Mouse (Mus musculus) embryonic stem cell, embryonic (primary cell): ENCODE data around the gene Rab25.

Experiments
- CTCF ChIA-PET, 4 experiments: fragments of 300-600 bp in 2 of 4; fragments of 350-600 bp in 2 of 4; sonication (Branson Sonifier 250); formaldehyde crosslinking; loops; one replicate each; lab custom pipeline; 2022; ENCODE audit warnings: inconsistent platforms in 2 of 4; lab: Charles Lee
- POLR2A ChIA-PET, 4 experiments: fragments of 300-600 bp in 2 of 4; fragments of 350-600 bp in 2 of 4; sonication (Branson Sonifier 250); formaldehyde crosslinking; loops; one replicate each; lab custom pipeline; 2022; ENCODE audit warnings: antibody characterized with exemption in 4 of 4, inconsistent platforms in 1 of 4; lab: Charles Lee

Rab25 gene

DNA sequence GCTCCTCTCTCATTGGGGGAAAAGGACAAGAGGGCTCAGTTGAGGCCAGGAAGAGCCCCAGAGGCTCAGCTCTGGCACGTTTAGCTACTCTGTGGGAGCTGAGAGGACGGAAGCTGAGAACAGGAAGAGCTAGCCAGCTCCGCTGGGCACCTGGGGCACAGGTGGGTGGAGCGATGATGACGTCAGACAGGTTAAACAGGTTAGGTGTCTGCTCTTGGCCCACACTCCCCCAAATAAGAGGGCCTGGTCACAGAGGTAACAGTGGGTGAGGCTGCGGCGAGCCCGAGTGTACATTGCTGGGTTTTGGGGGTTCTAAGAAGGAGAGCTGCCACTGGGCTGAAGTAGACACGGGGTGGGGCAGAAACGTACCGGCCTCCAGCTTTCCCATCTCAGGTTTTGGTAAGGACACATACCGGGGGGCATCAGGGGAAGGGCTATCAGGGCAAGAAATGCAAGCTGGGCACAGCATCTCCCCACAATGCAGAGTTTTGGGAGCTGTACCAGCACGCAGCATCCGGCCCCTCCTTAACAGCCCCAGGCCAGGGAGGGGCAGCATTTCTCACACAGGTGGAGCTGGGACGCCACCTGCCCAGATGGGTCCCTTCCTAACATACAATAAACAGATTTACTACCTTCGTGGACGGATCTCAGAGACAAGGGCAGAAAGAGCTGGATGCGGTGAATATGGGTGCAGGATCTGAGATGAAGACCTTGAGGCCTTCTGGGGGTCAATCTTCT is at the start of gene Rab25:
TSS of gene Rab25 (minus strand) at position 121 of the 738 bp plus-strand sequence.
- ChIA-PET POLR2A (interaction anchor here (0.6 to 69.6 kb wide), 32 partner anchors 6 to 337 kb away, joined by 3 to 2954 read pairs (median 5); partner anchors contain the start of genes Ssr2 (in 3 of the 4), Khdc4 (in 2 of the 4), Mex3a (in 2 of the 4) and Lamtor2 (in 1 of the 4)), CTCF (interaction anchor here in 1 of 4 experiments (0.6 to 1.5 kb wide), 4 partner anchors 39 to 545 kb away, joined by 3 to 8 read pairs (median 4); partner anchors contain the start of genes Lmna and Rusc1)

DNA sequence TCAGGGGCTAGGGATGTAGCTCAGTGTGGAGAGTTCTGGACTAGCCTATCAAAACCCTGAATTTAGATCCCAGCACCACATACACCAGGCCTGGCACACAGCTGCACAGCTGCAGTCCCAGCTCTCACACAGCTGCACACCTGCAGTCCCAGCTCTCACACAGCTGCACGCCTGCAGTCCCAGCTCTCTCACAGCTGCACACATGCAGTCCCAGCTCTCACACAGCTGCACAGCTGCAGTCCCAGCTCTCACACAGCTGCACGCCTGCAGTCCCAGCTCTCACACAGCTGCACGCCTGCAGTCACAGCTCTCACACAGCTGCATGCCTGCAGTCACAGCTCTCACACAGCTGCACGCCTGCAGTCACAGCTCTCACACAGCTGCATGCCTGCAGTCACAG is 48.4 kb upstream of the Rab25 start:
- ChIA-PET POLR2A (interaction anchor here in 3 of 4 experiments (0.7 to 63.4 kb wide), 14 partner anchors 9 to 112 kb away, joined by 3 to 2954 read pairs (median 4); partner anchors contain the start of genes Arhgef2 (in 2 of the 3), Ssr2 (in 2 of the 3), Khdc4 (in 1 of the 3) and Lamtor2 (in 1 of the 3)), CTCF (interaction anchor here in 2 of 4 experiments (0.6 to 2.6 kb wide), 3 partner anchors 10 to 131 kb away, joined by 3 to 7 read pairs (median 3); no protein-coding TSS in a partner anchor)

DNA sequence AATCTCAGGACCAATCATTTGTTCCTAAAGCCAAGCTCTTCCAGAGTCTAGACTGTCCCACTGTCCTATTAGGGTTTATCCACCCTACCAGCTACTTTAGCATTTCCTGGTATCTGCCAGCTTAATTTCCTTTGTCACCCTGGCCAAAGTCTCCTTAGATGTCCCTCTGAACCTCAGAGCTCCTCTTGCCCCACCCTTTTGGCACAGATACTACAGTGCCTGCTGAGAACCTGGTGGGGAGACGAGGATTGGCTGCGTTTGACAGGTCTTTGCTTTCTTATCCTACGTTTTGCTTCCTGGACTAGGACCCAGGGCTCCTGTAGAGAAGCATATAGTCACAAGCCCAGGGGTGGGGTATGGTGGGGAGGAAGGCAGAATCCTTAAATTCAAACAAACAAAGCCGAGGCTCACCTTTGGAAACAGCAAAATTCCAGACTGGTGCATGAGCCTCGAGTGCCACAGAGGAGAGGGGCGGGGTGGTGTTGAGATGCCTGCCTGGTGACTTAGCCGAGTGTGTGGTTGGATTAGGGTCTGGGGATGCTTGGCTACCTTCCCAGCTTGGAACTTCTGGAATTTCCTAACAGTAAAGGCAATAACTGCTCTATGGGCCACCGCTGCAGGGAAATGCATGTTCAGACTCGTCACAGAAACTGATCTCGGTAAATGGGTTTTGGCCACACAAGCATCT is 45.9 kb upstream of the Rab25 start:
- ChIA-PET CTCF (interaction anchor here (0.5 to 5.0 kb wide), 8 partner anchors 10 to 608 kb away, joined by 3 to 40 read pairs (median 6); partner anchors contain the start of gene Arhgef2 (in 1 of the 4)), POLR2A (interaction anchor here in 3 of 4 experiments (0.5 to 63.4 kb wide), 17 partner anchors 9 to 419 kb away, joined by 3 to 2954 read pairs (median 5); partner anchors contain the start of genes Lamtor2 (in 3 of the 3), Ssr2 (in 3 of the 3), Ubqln4 (in 3 of the 3) and Rab25 (in 2 of the 3))

DNA sequence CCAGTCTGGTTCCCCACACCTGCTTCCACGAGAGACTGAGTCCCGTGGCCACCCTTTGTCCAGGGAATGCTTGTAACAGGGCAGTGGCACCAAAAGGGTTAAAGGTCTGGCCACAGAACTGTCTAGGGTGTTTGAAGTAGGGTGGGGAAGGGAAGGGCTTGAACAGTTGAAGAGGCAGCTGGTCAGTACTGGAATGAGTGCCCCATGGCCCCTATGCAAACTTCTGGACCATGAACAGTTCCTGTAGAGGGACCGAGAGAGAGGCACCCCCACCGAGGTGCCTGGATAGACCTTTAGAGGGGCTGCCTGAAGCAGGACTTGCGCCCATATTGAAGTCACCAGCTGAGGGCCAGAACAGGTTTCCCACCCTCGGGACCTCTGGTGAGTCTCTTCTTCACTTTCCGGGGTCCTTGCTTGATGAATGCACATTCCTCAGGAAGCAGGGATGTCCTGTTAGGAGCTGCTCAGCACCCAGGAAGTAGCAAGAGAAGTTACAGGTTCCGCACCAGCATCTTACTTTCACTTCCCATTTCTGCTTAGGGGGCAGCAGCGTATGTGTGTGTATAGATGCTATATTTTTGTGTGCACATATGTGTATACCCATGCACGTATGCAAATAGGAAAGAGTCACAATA is 45.0 kb upstream of the Rab25 start:
- ChIA-PET POLR2A (interaction anchor here in 3 of 4 experiments (0.5 to 63.4 kb wide), 32 partner anchors 7 to 418 kb away, joined by 3 to 2954 read pairs (median 4); partner anchors contain the start of genes Rab25 (in 3 of the 3), Ssr2 (in 3 of the 3), Lamtor2 (in 2 of the 3) and Ubqln4 (in 2 of the 3)), CTCF (interaction anchor here (0.5 to 5.0 kb wide), 24 partner anchors 8 to 702 kb away, joined by 3 to 40 read pairs (median 4); partner anchors contain the start of genes Arhgef2 (in 1 of the 4), Lamtor2 (in 1 of the 4), Rab25 (in 1 of the 4) and Ubqln4 (in 1 of the 4))

DNA sequence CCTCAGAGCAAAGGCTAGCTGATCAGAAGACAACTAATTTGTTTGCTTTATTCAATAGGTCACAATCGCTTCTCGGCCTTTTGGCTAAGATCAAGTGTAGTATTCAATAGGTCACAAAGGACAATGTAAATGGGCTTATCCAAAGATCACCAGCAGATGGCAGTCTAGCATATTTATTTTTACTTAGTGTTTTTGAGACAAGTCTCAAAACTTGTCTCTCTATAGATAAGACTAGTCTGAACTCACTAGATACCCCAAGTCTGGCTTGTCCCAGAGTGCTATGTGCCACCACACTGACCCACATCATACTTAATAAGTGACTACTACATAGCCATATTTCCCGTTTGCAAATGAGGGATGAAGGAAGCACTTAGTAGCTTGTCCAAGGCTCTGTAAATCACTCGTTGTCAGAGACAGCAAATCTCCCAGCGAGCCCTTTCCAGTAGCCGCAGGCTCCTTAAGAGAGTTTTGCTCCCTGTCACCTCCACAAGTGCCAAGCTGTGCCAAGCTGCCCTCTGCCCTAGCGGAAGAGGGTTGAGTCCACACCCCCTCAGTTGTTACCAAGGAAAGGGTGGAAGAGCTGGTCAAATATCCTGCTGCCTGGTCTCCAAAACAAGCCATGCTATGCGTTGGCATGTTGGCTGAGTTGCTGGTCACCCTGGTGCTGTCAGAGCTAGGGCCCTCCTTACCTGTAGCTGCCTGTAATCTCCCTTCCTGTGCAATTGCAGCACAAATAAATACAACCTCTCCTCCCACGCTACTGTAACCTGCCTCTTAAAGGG is 44.0 kb upstream of the Rab25 start:
- POLR2A ChIA-PET = interaction anchor here (0.5 to 63.4 kb wide), 44 partner anchors 8 to 249 kb away, joined by 3 to 2954 read pairs (median 4); partner anchors contain the start of genes Lamtor2 (in 3 of the 4), Rab25 (in 3 of the 4), Ssr2 (in 3 of the 4) and Ubqln4 (in 2 of the 4)
- CTCF ChIA-PET = interaction anchor here (0.6 to 5.0 kb wide), 27 partner anchors 9 to 702 kb away, joined by 3 to 40 read pairs (median 5); partner anchors contain the start of genes Arhgef2 (in 1 of the 4), Lamtor2 (in 1 of the 4), Rab25 (in 1 of the 4) and Ubqln4 (in 1 of the 4)

DNA sequence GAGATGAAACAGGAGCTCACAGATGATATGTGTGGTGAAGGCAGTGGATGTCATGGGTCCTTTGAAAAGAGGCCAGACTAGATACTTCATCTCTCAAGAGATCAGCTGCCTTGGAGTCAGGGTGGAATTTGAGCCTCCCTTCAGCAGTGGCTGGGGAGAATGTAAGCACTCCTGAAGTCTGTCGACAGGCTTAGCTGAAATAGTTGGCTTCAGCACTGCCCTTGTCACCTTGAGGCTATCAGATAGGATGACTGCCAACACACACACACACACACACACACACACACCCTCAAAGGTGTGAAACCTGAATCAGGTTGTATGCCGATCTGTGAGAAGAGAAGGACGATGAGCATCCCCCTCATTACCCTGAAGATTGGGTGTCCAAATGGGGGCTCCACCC is 42.9 kb upstream of the Rab25 start:
- ChIA-PET POLR2A (interaction anchor here (0.6 to 63.4 kb wide), 43 partner anchors 8 to 778 kb away, joined by 3 to 2954 read pairs (median 5); partner anchors contain the start of genes Lamtor2 (in 3 of the 4), Ssr2 (in 3 of the 4), Rab25 (in 2 of the 4) and Ubqln4 (in 2 of the 4)), CTCF (interaction anchor here (0.5 to 5.0 kb wide), 15 partner anchors 13 to 174 kb away, joined by 3 to 40 read pairs (median 6); partner anchors contain the start of gene Arhgef2 (in 1 of the 4))

DNA sequence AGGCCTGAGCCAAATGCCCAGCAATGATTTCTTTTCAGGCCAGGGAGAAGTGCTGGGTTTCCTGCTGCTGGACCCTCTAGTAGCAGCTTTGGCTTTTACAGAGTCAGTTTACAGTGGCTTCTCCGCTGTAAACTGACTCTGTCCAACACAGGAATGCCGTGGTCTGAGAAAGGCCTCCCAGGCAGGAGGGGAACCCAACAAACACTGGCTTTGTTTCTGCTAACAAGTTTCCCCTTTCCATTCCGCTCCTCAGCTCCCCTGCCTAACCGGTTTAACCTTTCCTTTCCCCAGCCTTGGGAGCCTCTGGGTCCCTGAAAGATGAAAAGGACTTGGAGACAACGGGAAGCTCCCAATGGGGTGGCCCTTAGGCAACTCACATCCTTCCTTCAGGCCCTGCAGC is 42.1 kb upstream of the Rab25 start:
- ChIA-PET CTCF (interaction anchor here in 3 of 4 experiments (0.7 to 5.0 kb wide), 9 partner anchors 13 to 183 kb away, joined by 3 to 40 read pairs (median 6); partner anchors contain the start of gene Arhgef2 (in 1 of the 3)), POLR2A (interaction anchor here (0.6 to 63.4 kb wide), 35 partner anchors 9 to 778 kb away, joined by 3 to 2954 read pairs (median 5); partner anchors contain the start of genes Ssr2 (in 4 of the 4), Lamtor2 (in 3 of the 4), Ubqln4 (in 2 of the 4) and Khdc4 (in 1 of the 4))

DNA sequence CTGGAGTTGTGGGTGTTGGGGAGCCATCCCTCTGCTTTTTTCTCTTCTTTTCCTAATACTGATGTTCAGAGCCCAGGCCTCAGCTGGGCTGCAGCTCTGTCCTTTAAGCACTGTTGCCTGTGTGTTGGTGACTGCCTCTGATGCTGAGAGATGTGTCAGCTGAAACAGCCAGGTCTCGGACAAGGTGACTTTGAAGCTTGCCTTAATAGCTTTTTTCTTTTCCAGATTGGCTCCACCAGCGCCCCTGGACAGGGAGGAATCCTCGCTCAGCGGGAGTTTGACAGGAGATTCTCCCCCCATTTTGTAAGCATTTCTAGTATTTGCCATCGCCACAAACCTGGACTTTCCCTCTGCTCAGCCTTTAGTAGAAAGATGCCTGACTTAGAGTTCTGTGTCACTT is 38.5 kb upstream of the Rab25 start:
- ChIA-PET CTCF (interaction anchor here (0.6 to 3.3 kb wide), 14 partner anchors 12 to 505 kb away, joined by 3 to 11 read pairs (median 4); partner anchors contain the start of genes Lamtor2 (in 1 of the 4), Lmna (in 1 of the 4) and Ubqln4 (in 1 of the 4)), POLR2A (interaction anchor here (0.6 to 69.6 kb wide), 56 partner anchors 10 to 409 kb away, joined by 3 to 2954 read pairs (median 5); partner anchors contain the start of genes Ssr2 (in 4 of the 4), Rab25 (in 3 of the 4), Arhgef2 (in 2 of the 4) and Lamtor2 (in 2 of the 4))

DNA sequence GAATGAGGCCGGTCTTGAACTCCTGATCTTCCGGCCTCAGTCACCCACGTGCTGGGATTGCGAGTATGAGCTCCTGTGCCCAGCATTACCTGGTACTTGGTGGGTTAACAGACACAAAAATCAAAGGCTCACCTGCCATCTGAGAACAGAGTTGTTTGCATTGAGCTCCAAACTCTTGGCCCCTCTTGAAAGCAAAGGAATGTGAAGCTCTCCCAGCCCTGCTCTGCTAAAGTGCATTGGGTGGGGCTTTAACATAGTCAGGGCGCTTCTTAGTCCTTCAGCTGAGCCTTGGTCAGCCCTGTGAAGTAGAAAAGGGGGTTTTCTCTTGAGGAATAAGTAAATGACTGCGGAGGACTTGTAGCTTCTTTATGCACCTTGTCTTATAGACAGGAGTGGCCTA is 37.7 kb upstream of the Rab25 start:
- CTCF ChIA-PET = interaction anchor here (0.6 to 3.3 kb wide), 13 partner anchors 13 to 56 kb away, joined by 3 to 11 read pairs (median 5); partner anchors contain the start of genes Lamtor2 (in 1 of the 4) and Ubqln4 (in 1 of the 4)
- POLR2A ChIA-PET = interaction anchor here (0.6 to 69.6 kb wide), 52 partner anchors 9 to 796 kb away, joined by 3 to 2954 read pairs (median 5); partner anchors contain the start of genes Ssr2 (in 4 of the 4), Arhgef2 (in 2 of the 4), Lamtor2 (in 2 of the 4) and Rab25 (in 2 of the 4)

DNA sequence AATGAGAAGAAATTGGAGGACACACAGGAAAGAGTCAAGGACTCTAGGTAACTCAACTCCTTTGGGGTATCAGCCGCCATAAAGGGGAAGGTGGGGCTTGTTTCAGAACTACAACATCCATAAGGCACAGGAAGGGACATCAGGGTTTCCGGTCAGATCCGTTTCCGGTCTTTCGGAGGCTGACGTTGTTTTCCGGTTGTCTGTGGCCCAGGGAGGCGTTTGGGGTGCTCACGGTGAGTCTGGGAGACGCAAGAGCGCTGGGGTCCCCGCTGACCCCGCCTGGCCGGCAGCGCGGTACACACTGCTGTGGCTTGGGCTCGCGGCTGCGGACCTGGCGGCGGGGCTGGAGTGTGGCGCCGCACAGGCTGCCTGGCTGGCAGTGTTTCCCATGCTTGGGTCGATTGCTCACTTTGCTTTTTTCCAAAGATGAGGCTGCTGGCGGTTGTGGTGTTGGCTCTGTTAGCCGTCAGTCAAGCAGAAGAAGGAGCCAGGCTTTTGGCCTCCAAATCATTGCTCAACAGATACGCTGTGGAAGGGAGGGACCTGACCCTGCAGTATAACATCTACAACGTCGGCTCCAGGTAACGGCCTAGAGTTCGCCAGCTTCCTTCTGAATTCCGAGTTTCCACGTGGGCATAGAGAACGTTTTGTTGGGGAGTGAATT is 31.5 kb upstream of the Rab25 start:
- POLR2A ChIA-PET = interaction anchor here in 3 of 4 experiments (1.4 to 69.6 kb wide), 19 partner anchors 9 to 244 kb away, joined by 4 to 2954 read pairs (median 11); partner anchors contain the start of genes Lamtor2 (in 3 of the 3), Ubqln4 (in 3 of the 3), Arhgef2 (in 2 of the 3) and Lmna (in 1 of the 3)
- CTCF ChIA-PET = interaction anchor here in 2 of 4 experiments (0.6 to 1.5 kb wide), 2 partner anchors 25 to 27 kb away, joined by 3 read pairs; partner anchors contain the start of gene Lamtor2 (in 1 of the 2)

DNA sequence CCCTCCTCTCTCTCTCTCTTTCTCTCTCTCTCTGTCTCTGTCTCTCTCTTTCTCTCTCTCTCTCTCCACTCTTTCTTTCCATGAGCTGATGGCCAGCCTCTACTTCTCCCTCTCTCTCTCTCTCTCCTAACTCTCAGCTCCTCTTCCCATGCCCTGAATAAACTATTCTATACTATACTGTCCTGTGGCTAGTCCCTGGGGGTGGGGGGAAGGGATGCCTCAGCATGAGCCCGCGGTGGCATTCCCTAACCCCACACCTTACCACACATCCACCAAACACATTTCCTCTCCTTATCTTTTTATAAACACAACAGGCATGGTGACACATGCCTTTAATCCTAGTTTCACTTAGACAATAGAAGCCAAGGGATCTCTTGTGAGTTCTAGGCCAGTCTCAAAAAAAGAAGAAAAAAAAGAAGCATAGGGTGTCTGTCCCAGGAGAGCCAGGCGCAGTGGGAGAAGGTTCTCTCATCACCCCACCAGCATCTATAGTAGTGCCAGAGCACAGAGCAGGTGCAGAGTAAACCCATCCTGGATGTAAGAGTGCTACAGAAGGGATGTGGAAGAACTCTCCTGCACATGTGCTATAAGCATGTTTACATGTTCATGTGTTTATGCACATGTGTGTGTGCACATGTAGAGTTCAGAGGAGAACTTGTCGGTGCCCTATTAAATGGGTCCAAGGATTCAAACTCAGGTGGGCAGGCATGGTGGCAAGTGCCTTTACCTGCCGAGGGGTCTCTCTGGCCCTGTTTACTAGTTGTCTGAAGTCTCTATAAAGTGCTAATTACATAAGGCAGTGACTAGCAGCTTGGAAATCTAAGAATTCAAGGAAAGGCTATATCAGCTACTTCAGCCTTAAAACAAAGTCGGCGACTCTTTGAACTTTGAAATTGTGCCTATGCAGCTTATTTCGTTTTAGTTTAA is 30.7 kb upstream of the Rab25 start:
- CTCF ChIA-PET = interaction anchor here in 2 of 4 experiments (0.6 to 1.1 kb wide), 3 partner anchors 11 to 26 kb away, joined by 3 read pairs; partner anchors contain the start of gene Lamtor2 (in 1 of the 2)
- POLR2A ChIA-PET = interaction anchor here (0.6 to 69.6 kb wide), 40 partner anchors 8 to 1443 kb away, joined by 3 to 2954 read pairs (median 6); partner anchors contain the start of genes Lamtor2 (in 3 of the 4), Ubqln4 (in 3 of the 4), Arhgef2 (in 2 of the 4) and Rab25 (in 2 of the 4)

DNA sequence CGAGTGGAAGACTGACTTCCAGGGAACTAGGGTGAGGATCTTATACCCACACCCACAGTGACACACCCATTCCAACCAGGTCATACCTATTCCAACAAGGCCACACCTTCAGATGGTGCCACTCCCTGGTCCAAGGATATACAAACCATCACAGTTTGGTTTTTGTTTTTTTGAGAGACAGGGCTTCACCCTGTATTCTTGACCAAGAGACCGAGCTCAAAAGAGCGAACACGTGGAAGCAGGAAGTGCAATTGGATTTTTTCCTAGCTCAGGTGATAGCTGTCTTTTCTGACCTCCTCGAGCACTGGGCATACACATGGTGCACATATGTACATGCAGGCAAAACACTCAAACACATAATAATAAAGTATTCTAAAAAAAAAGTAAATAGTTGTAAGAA is 29.7 kb upstream of the Rab25 start:
- CTCF ChIA-PET = interaction anchor here in 1 of 4 experiments (0.7 to 1.1 kb wide), 2 partner anchors 10 to 25 kb away, joined by 3 read pairs; no protein-coding TSS in a partner anchor
- POLR2A ChIA-PET = interaction anchor here (0.6 to 69.6 kb wide), 42 partner anchors 7 to 1444 kb away, joined by 3 to 2954 read pairs (median 6); partner anchors contain the start of genes Lamtor2 (in 4 of the 4), Ubqln4 (in 4 of the 4), Arhgef2 (in 2 of the 4) and Rab25 (in 2 of the 4)

DNA sequence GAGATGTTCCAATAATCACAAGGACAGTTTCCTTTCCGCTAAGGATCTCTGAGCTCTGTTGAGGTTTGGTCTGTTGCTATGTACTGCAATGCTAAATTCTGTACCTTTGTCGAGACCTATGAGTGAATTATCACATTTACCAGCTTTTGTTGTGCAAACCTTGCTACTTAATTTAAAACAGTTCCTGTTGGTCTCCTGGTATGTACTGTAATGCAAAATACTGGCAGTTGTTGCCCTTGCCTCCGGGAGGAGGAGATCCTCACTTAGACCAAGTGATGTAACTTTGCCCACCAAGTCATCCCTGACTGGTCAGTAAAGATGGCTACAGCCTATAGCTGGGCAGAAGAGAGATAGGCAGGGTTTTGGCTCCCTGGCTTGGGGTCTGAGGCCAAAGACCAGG is 27.4 kb upstream of the Rab25 start, which contains the start of gene Ssr2:
TSS of gene Ssr2 (plus strand) at position 337 of the 400 bp plus-strand sequence.
- ChIA-PET POLR2A (interaction anchor here (0.6 to 69.6 kb wide), 86 partner anchors 5 to 512 kb away, joined by 3 to 2954 read pairs (median 5); partner anchors contain the start of genes Ubqln4 (in 4 of the 4), Lamtor2 (in 3 of the 4), Lmna (in 3 of the 4) and Rab25 (in 3 of the 4)), CTCF (interaction anchor here (0.6 to 1.6 kb wide), 9 partner anchors 13 to 693 kb away, joined by 3 to 5 read pairs (median 3); no protein-coding TSS in a partner anchor)
